Mouse (Mus musculus) stomach, postnatal 0 days (tissue): ENCODE data around the gene Htt. TPM values are rescaled to one million over a fixed set of nuclear protein-coding genes. Genes with fewer than 3 reads are reported as not detected.

Experiments
- ATAC-seq: fragments of 200-750 bp; cut with Nextera tagmentation; 2 replicates; pipeline ENCODE4 v1.8.0; 2017; ENCODE audit not compliant: low FRiP score, low TSS enrichment
- DNase-seq: peaks from one replicate; pipeline ENCODE4 v3.0.0-alpha.2; 2016; ENCODE audit warnings: low spot score
- H3K27ac ChIP-seq: fragments of 300-500 bp; sonication (generic); replicated peaks from 2 replicates; pipeline ENCODE4 v1.5.1; 2014; ENCODE audit warnings: mild to moderate bottlenecking, control low read depth
- H3K27me3 ChIP-seq: fragments of 300-500 bp; sonication (generic); 2 replicates; pipeline ENCODE4 v1.6.1; 2014; ENCODE audit warnings: low read length; ENCODE audit not compliant: control insufficient read depth, insufficient read depth
- H3K36me3 ChIP-seq: fragments of 300-500 bp; sonication (generic); 2 replicates; pipeline ENCODE4 v1.6.1; 2014; ENCODE audit warnings: low read length, mixed read lengths; ENCODE audit not compliant: control insufficient read depth, insufficient read depth
- H3K4me1 ChIP-seq: fragments of 300-500 bp; sonication (generic); replicated peaks from 2 replicates; pipeline ENCODE4 v1.6.1; 2014; ENCODE audit warnings: antibody characterized with exemption; ENCODE audit not compliant: control insufficient read depth, insufficient read depth
- H3K4me2 ChIP-seq: fragments of 300-500 bp; sonication (generic); replicated peaks from 2 replicates; pipeline ENCODE4 v1.6.1; 2014; ENCODE audit warnings: low read depth, mild to moderate bottlenecking, control low read depth, moderate library complexity
- H3K4me3 ChIP-seq: fragments of 300-500 bp; sonication (generic); 2 replicates; pipeline ENCODE4 v1.5.1; 2014; ENCODE audit warnings: low read depth, low read length, control low read depth
- H3K9ac ChIP-seq: fragments of 300-500 bp; sonication (generic); 2 replicates; pipeline ENCODE4 v1.6.1; 2014; ENCODE audit warnings: mild to moderate bottlenecking, low read length, control low read depth, mixed read lengths
- H3K9me3 ChIP-seq: fragments of 300-500 bp; sonication (generic); 2 replicates; pipeline ENCODE4 v1.6.1; 2016; ENCODE audit warnings: low read length; ENCODE audit not compliant: control insufficient read depth
- CTCF ChIP-seq: IDR thresholded peaks from 2 replicates; pipeline ENCODE4 v1.5.1; 2016; ENCODE audit warnings: antibody characterized with exemption, low read depth, mild to moderate bottlenecking, moderate library complexity
- EP300 ChIP-seq: optimal IDR thresholded peaks from 2 replicates; pipeline ENCODE3; 2016; ENCODE audit warnings: antibody characterized with exemption
- WGBS: fragments of 180-500 bp; shearing (Covaris S2); extraction: QIAGEN DNeasy Blood & Tissue Kit; methylation state at CpG from one replicate; pipeline ENCODE4 v1.1.7; 2014; 5-methylcytosine and 5-hydroxymethylcytosine counted together
- polyA plus RNA-seq: library from polyadenylated mRNA; unstranded; fragments of >200 nt; fragmentation: Nextera tagmentation; extraction: Ambion mirVana; gene quantifications from 2 replicates; pipeline ENCODE4 v1.2.1, GENCODE M21; 2015

Gene Htt
- polyA plus RNA-seq, 1 experiment from 2014 or later = 3.5 TPM

DNA sequence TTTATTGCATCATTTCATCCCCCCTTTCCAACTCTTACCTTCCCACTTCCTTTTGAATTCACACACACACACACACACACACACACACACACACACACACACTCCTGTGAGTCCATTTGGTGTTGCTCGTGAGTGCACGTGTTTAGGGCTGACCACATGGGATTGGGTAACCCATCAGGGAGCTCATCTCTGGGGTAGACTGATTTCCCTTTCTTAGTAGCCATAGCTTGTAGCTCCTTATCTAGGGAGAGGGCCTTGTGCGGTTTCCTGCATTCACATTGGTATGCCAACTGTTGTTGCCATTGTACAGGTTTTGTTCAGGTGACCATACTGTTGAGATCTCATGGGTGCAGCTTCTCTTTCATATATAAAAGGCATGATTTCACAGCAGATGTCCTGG is 181.9 kb downstream of the Htt start:
- 66% methylated on average over 3 of the region's 3 CpGs for WGBS
- ATAC-seq = no peak
- no peak overlapping the region for H3K4me2 ChIP-seq

GRCm38 (mm10) chr5:34948861-34949760 is 187.6 kb downstream of the Htt start, which contains the start of gene Rgs12:
Rgs12 (plus strand) TSS chr5:34949445.
- Histone ChIP-seq H3K36me3 (no peaks in the 10 kb centered on the region), H3K4me1 (no peaks in the 10 kb centered on the region), H3K4me3 (peak within 1 kb of the TSS; percentile 81), H3K9me3 (no peaks in the 10 kb centered on the region), H3K27me3 (no peaks in the 10 kb centered on the region), H3K4me2 (peak within 1 kb of the TSS; percentile 82), H3K9ac (peak within 1 kb of the TSS; percentile 79), H3K27ac (peak within 1 kb of the TSS; percentile 84)
- ATAC-seq (peak; percentile 96), DNase-seq (peak; percentile 94)
- no peak for TF ChIP-seq CTCF
- no peak for TF ChIP-seq EP300
- WGBS = under 1% methylated on average over 75 of the region's 84 CpGs

More for the DNA sequence above, 181.9 kb downstream of the Htt start:
- no peak overlapping the region for H3K4me3 ChIP-seq
- TF ChIP-seq CTCF (no peak), EP300 (no peak)
- no peak for DNase-seq
- H3K4me1 ChIP-seq = no peaks in the 10 kb centered on the region
- H3K36me3 ChIP-seq = no peaks in the 10 kb centered on the region
- no peak overlapping the region for H3K9ac ChIP-seq
- H3K9me3 ChIP-seq = no peaks in the 10 kb centered on the region
- no peak overlapping the region for H3K27ac ChIP-seq
- H3K27me3 ChIP-seq = no peaks in the 10 kb centered on the region

DNA sequence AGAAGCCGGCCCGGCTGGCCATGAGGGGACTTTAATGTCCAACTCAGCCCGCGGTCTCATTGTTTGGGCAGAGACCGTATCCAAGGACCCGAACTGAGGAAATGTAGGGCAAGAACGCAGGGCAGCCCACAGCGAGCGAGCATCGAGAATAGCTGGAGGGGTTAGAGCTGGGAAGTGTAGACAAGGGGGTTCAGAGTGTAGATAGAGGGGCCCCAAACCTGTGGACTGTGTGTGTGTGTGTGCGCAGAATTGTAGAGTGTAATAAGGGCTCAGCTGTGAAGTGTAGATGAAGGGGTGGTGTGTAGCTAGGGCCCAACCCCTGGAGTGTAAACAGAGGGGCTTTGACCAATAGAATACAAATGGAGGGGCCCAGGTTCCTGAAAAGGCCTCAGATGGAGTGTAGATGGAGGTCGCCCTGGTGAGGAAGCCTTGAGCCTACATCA is 188.2 kb downstream of the Htt start:
- H3K9ac ChIP-seq = peak overlapping the region; percentile 79
- 3% methylated on average over 12 of the region's 12 CpGs for WGBS

GRCm38 (mm10) chr5:34950486-34951160 is 189.1 kb downstream of the Htt start:
- DNase-seq = no peak
- Histone ChIP-seq H3K4me2 (peak overlapping the region; percentile 82), H3K4me3 (peak overlapping the region; percentile 81; the same call in 1 of the 2 replicates), H3K4me1 (no peaks in the 10 kb centered on the region), H3K27me3 (no peaks in the 10 kb centered on the region), H3K9me3 (no peaks in the 10 kb centered on the region), H3K36me3 (no peaks in the 10 kb centered on the region), H3K27ac (peak overlapping the region; percentile 49; the same call in 1 of the 2 replicates), H3K9ac (peak overlapping the region; percentile 79; the same call in 1 of the 2 replicates)
- ATAC-seq = no peak
- TF ChIP-seq EP300 = no peak
- TF ChIP-seq CTCF = no peak
- WGBS = 50% methylated on average over 6 of the region's 6 CpGs

More for the DNA sequence above, 188.2 kb downstream of the Htt start:
- Histone ChIP-seq H3K4me2 (peak overlapping the region; percentile 82), H3K9me3 (no peaks in the 10 kb centered on the region), H3K36me3 (no peaks in the 10 kb centered on the region), H3K27ac (peak overlapping the region; percentile 84), H3K4me3 (peak overlapping the region; percentile 81), H3K27me3 (no peaks in the 10 kb centered on the region), H3K4me1 (no peaks in the 10 kb centered on the region)
- TF ChIP-seq CTCF = no peak
- no peak for TF ChIP-seq EP300
- DNase-seq (no peak), ATAC-seq (peak; percentile 24)

DNA sequence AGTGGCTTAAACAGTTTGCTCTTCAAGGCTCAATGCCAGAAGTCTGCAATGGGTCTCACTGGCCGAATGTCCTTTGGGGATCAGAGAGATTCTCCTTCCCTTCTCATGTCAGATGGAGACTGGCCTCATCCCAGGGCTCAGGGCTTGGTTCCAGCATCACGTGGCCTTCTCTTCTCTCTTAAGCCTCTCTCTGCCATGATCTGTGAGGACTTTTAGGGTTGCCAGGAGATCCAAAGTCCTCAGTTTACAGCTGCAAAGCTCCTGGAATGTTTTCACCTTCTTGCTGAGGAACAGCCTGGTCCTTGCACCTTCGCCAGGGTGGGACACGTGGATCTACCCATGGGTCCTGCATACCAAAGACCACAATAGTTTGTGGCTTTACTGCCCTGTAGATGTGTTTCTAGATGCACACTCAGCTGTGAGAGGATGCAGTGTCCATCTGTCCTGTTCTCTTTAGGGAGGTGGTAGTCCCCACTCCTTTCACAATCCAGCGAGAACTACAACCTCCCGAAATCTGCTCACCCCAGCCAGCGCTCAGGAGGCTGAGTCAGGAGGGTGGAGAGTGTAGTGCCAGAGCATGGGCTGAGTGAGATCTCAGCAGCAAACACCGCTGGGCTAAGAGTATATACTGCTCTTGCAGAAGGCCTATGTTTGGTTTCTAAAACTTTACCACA is 189.8 kb downstream of the Htt start:
- Histone ChIP-seq H3K4me3 (no peak overlapping the region), H3K27me3 (no peaks in the 10 kb centered on the region), H3K27ac (no peak overlapping the region), H3K4me2 (no peak overlapping the region), H3K9me3 (no peaks in the 10 kb centered on the region), H3K9ac (no peak overlapping the region), H3K4me1 (no peaks in the 10 kb centered on the region; the same call in 1 of the 2 replicates), H3K36me3 (no peaks in the 10 kb centered on the region)
- no peak for TF ChIP-seq EP300
- no peak for TF ChIP-seq CTCF
- no peak for DNase-seq
- ATAC-seq = no peak
- WGBS = 70% methylated on average over 8 of the region's 8 CpGs
